Mouse (Mus musculus) adrenal gland, adult 2 months (tissue): ENCODE results near the gene Zfp451. TPM values are rescaled to one million over a fixed set of nuclear protein-coding genes. Genes with fewer than 3 reads are reported as not detected.
"Not testable (repeated sequence)": the region's sequence is repeated elsewhere in the genome, so short reads cannot be mapped to it uniquely, and the experiment has no call there.

Experiments used
- DNase-seq: peaks from one replicate; pipeline ENCODE4 v3.0.0; 2021
- long read RNA-seq: library from polyadenylated mRNA; stranded (forward); transcript quantifications from one replicate; pipeline ENCODE4 v2.0.0, GENCODE M21; 2021
- polyA plus RNA-seq: library from polyadenylated mRNA; depleted of rRNA; stranded (reverse); fragments of >200 nt; gene quantifications from 2 replicates; pipeline ENCODE4 v1.2.3, GENCODE M21; 2012; rRNA removed
- total RNA-seq, 2 experiments: library from RNA; stranded (reverse); gene quantifications; 2 replicates each; pipeline ENCODE4 v1.2.3; 2021

The Zfp451 gene
- total RNA-seq, result 10 to 100 TPM; 32.2 to 32.8 TPM
- polyA plus RNA-seq, result 4.6 and 6.4 TPM in 2 replicates
- long read RNA-seq, full-length matches to known transcripts, result 9 of 16 reads
- long read RNA-seq, partial matches to known transcripts, result 1 of 16 reads
- long read RNA-seq, other reads (novel, unspliced or antisense), result 6 of 16 reads

- DNase-seq, result peak; percentile 95
These were observed at the start of gene Zfp451 for GRCm38 (mm10) chr1:33813868-33814794. TSS of gene Zfp451 (minus strand) at chr1:33814595.

DNA sequence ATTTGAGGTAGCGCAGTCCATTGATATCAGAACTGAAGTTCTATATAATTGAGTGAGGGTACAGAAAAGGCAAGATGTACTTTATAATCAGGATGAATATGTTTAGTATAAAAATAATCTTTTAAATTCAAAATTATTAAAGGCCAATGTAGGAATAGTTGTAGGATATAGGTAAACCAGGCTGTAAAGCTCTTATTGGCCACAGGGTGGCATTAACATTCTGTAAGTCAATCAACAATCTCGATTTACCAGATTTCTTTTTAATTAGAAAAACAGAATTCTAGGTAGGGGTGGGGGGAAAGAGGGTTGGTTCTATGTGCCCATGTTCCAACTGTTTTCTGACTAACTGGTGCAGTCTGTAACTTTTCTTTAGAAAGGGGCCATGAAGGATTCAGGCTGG is 32.4 kb upstream of the Zfp451 start:
- DNase-seq, result no peak

- no peak for DNase-seq
These were observed 29.4 kb upstream of the Zfp451 start for GRCm38 (mm10) chr1:33843823-33844222.

- not testable (repeated sequence) for DNase-seq
These were observed 24.6 kb upstream of the Zfp451 start for GRCm38 (mm10) chr1:33838952-33839351.

DNA sequence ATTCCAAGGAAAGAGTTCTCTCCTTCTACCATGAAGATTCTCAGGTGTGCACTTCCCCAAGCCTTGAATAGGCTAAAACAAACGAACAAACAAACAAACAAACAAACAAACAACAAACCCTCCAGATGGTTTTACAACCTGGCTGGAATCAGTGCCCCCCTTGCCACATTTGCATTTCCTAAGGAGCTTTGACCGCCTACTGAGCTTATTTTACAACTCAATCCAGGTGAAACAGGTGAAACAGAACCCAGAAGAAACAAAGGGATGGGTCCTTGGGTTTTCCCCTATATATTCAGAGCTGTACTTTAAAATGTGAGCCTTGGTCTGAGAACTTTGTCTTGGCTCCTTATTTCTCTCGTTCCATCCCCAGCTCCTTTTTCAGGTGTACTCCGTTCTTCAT is 16.2 kb upstream of the Zfp451 start:
- DNase-seq, result no peak

DNA sequence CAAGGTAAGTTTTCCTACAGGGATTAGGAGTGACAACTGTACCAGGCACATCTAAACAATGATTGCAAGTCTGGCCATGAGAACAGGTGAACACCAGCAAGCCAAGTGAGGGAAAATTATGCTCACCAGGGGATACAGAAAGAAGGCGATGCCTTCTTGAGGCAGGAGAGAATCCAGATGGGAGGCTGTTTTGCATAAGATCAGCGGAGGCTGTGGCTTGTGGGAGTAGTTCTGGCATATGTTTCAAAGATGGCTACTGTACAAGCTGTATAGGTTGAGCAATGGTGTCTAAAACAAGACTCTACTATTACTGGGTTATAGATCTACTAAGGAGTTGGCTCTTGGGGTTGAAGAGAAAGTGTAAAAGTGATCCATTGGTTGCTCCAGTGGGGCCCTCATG is 3.5 kb upstream of the Zfp451 start:
- DNase-seq, result no peak

DNA sequence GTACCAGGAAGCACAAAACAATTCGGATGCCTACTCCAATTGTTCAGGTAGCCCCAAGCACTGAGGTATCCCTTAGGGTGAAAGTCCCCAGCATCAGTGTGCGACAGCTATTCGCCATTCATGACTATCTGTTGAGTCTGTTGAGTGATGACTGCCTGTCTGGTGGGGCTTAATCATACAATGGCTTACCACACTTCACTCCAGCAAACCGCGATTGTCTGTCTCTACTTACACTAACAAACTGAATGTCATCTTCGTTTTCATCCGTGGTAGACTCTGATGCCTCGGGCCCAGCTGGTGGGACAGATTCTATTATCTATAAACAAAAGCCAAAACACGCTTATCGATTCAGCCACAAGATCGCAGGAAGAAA is 914 bp downstream of the Zfp451 start:
- DNase-seq, result no peak

DNA sequence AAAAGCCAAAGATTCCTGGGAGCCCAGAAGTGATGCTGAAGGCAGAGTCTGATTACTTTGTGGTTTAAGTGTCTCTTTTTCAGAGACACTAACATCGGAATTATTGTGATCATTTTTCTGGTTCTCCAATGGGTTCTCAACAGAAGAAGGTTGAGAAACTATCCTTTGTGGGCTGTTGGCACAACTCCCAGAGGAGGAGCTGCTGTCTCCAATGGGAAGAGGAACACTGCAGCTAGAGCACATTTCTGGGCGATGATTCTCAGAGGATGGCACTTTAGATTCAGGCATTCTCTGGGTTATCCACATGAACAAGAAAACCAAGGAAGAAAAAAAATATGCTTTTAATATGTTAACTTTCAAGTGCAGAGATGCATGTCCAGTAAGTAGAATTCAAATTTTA is 11.1 kb downstream of the Zfp451 start:
- DNase-seq, result no peak

- DNase-seq, result no peak
These were observed 14.8 kb downstream of the Zfp451 start for GRCm38 (mm10) chr1:33799620-33800019.

- no peak for DNase-seq
These were observed 25.9 kb downstream of the Zfp451 start for GRCm38 (mm10) chr1:33788493-33788892.

DNA sequence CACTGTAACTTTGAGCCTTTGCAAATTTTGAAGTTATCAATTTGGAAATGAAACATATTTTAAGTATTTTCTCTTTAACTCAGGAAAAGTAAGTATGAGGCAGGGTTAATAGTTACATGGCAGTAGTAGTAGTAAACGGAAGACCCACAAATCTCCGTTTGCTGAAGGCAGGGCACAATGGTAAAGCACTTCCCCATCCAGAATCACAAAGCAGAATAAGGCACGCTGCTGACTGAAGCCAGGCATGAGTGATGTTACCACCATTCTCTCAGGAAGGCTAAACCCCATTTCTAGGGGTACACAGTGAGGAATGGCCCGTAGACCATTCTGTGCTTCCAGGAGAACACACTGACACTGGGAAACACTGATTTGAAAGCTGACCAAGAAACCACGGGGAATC is 26.3 kb downstream of the Zfp451 start:
- DNase-seq, result no peak

DNA sequence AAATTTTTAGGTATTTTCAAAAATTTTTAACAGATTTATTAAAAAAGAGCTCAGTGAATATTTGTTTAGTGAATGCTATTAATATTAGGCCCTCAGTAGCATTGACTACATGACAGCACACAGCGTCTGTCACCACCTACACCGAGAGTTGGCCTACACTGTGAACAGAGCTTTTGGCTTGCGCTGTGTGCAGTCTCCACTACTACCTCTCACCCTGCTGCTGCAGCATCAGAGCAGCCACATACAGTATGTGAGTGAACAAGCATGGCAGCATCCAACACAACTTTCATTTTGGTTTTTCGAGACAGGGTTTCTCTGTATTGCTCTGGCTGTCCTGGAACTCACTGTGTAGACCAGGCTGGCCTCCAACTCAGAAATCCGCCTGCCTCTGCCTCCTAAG is 29.8 kb downstream of the Zfp451 start:
- no peak for DNase-seq

GRCm38 (mm10) chr1:33776175-33776611 is 38.2 kb downstream of the Zfp451 start:
- DNase-seq, result no peak

- no peak for DNase-seq
These were observed 42.3 kb downstream of the Zfp451 start for GRCm38 (mm10) chr1:33772106-33772505.

- DNase-seq, result no peak
These were observed 42.8 kb downstream of the Zfp451 start for GRCm38 (mm10) chr1:33771621-33772020.

DNA sequence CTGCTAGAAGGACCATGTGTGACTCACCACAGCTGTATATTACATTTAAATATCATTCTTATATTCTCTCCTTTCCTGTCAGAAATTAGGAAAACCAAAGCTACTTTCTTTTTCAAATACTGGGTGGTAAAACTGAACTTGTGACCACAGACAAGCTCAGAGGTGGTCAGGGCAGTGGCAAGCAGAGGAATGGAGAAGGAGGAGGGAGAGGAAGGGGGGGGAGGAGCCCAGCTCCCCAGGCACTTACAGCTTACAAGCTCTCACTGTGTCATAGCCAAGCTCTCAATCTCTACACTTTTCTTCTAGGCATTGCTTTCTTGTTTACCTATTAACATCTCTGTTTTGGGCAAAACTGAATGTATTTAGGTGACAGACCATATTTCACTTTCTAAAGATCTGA is 45.6 kb downstream of the Zfp451 start:
- no peak for DNase-seq

- no peak for DNase-seq
These were observed 46.2 kb downstream of the Zfp451 start for GRCm38 (mm10) chr1:33768091-33768787.

- no peak for DNase-seq
These were observed 47.6 kb downstream of the Zfp451 start for GRCm38 (mm10) chr1:33766520-33767508.

DNA sequence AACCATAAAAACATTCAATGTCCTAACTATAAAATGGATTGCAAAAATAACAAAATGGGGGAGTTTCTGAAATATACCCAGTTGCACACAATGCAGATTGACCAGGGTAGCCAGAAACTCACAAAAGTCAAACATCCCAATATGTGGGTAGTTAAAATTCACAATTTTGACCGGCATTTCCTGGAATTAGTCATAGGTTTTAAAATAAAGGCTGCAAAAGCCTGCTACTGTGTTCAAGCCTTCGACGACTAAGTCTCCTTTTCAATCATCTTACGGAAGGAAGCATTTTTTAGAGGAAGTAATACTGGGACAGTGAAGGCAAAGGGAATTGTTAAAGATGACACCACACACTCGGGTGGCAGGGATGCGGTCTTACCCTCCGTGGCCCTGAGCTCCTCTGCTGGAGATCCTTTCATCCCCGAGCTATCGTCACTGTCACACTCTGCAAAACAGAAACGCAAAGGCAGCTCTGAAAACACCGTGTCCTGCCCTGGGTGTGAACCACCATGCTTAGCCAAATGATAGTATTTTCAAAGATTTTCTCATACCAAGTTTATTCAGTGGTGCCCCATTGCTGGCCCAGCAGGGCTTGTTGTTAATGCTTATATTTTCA is 48.8 kb downstream of the Zfp451 start:
- no peak for DNase-seq

DNA sequence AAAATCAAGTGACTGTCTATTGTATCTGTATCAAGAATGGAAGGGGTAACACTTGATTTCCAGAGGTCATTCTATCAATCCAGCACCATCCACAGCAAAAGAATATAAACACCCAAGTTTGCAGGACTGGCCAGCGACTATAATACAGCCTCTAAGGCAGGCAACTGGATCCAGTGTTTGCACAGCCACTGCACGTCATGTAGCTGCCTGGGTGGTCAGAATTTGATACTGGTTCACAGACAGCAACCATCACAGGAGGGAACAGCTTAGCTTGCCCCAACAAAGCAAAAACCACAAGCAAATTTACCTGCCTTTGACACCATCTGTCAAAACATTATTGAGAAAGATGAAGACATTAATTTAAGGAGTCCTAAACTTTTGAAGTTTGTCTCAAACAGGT is 50.6 kb downstream of the Zfp451 start:
- no peak for DNase-seq

- no peak for DNase-seq
These were observed 55.9 kb downstream of the Zfp451 start for GRCm38 (mm10) chr1:33758488-33758887.
